Mouse (Mus musculus): ENCODE results near the gene Wnt3a. TPM values are rescaled to one million over a fixed set of nuclear protein-coding genes. Genes with fewer than 3 reads are reported as not detected.

Wnt3a gene
- polyA plus RNA-seq, 1 experiment from 2014 or later, result 2.6 TPM

- Histone ChIP-seq H3K9me3 (no peaks in the 10 kb centered on the region), H3K36me3 (no peaks in the 10 kb centered on the region), H3K27me3 (peaks cover 39% of the 10 kb centered on the region), H3K27ac (no peak overlapping the region), H3K4me2 (replicated peaks) (no peak overlapping the region), H3K9ac (no peak overlapping the region), H3K4me1 (peaks cover 11% of the 10 kb centered on the region; the same call in 1 of the 2 replicates), H3K4me3 (no peak overlapping the region)
- ATAC-seq (ENCODE audit: insufficient number of reproducible peaks, insufficient read depth, low FRiP score, low TSS enrichment), result no peak
- WGBS, result 80% methylated on average over 10 of the region's 10 CpGs
Measured at GRCm38 (mm10) chr11:59260706-59261493, 29.7 kb downstream of the Wnt3a start.

- H3K9ac ChIP-seq, result no peak overlapping the region
- no peak overlapping the region for H3K4me3 ChIP-seq
- 86% methylated on average over 7 of the region's 7 CpGs for WGBS
- no peaks in the 10 kb centered on the region for H3K36me3 ChIP-seq
- no peak overlapping the region for H3K27ac ChIP-seq
- peaks cover 26% of the 10 kb centered on the region for H3K27me3 ChIP-seq
- H3K9me3 ChIP-seq, result no peaks in the 10 kb centered on the region
- no peak for ATAC-seq (ENCODE audit: insufficient number of reproducible peaks, insufficient read depth, low FRiP score, low TSS enrichment)
- no peak overlapping the region for H3K4me2 ChIP-seq (replicated peaks)
- peaks cover 11% of the 10 kb centered on the region; the same call in 1 of the 2 replicates for H3K4me1 ChIP-seq
Measured at GRCm38 (mm10) chr11:59259647-59260046, 30.9 kb downstream of the Wnt3a start.

- H3K4me2 ChIP-seq (replicated peaks), result no peak overlapping the region
- no peaks in the 10 kb centered on the region for H3K9me3 ChIP-seq
- peaks cover 26% of the 10 kb centered on the region for H3K27me3 ChIP-seq
- WGBS, result 63% methylated on average over 10 of the region's 10 CpGs
- no peaks in the 10 kb centered on the region for H3K36me3 ChIP-seq
- H3K4me3 ChIP-seq, result no peak overlapping the region
- no peaks in the 10 kb centered on the region for H3K4me1 ChIP-seq
- H3K27ac ChIP-seq, result no peak overlapping the region
- ATAC-seq (ENCODE audit: insufficient number of reproducible peaks, insufficient read depth, low FRiP score, low TSS enrichment), result no peak
- no peak overlapping the region for H3K9ac ChIP-seq
Measured at GRCm38 (mm10) chr11:59248101-59248500, 42.5 kb downstream of the Wnt3a start.

DNA sequence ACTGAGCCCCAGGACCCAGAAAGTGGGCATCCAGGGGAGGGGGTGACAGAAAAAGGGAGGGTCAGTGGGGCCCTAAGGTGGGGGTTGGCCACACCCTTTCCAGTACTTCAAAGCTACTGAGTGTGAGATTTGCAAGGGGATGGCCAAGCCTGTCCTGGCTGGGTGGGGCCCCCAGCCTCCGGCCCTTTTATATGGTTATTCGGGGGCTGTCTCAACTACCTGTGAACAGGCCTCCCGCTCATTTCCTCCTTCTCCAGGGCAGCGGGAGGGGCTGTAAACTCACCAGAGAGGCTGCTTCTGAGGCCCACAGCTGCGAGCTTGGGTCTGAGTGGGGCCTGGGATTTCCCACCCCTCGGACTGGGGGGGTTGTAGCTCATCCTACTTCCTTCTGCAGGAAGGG is 46.7 kb downstream of the Wnt3a start:
- H3K27me3 ChIP-seq, result peaks cover 21% of the 10 kb centered on the region; the same call in 1 of the 2 replicates
- H3K9me3 ChIP-seq, result no peaks in the 10 kb centered on the region
- H3K4me3 ChIP-seq, result no peak overlapping the region
- H3K36me3 ChIP-seq, result no peaks in the 10 kb centered on the region
- H3K27ac ChIP-seq, result no peak overlapping the region
- no peak overlapping the region for H3K4me2 ChIP-seq (replicated peaks)
- no peak for ATAC-seq (ENCODE audit: insufficient number of reproducible peaks, insufficient read depth, low FRiP score, low TSS enrichment)
- 40% methylated on average over 6 of the region's 6 CpGs for WGBS
- peaks cover 4% of the 10 kb centered on the region for H3K4me1 ChIP-seq
- no peak overlapping the region for H3K9ac ChIP-seq

DNA sequence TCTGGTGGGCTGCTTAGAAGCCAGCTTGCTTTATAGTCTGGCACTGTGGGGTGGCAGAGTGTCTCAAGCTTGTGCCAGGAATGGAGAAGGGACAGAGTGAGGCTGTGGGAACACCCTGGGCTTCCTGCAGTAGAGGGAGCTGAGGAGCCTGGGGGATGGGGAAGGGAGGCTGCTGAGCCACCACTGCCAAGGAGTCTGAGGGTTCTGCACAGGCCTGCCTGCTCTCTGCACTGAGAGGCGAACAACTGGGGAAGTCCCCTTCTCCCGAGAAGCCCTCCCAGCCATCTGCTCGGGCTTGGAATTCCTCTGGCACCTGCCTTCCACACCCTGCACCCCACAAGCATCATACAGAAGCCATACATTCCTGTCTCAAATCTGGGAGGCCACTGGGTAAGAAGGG is 48.7 kb downstream of the Wnt3a start:
- Histone ChIP-seq H3K27me3 (peaks cover 21% of the 10 kb centered on the region; the same call in 1 of the 2 replicates), H3K9me3 (no peaks in the 10 kb centered on the region), H3K4me2 (replicated peaks) (no peak overlapping the region), H3K36me3 (no peaks in the 10 kb centered on the region), H3K9ac (no peak overlapping the region), H3K4me1 (peaks cover 8% of the 10 kb centered on the region), H3K27ac (no peak overlapping the region), H3K4me3 (no peak overlapping the region)
- 41% methylated on average over 3 of the region's 3 CpGs for WGBS
- no peak for ATAC-seq (ENCODE audit: insufficient number of reproducible peaks, insufficient read depth, low FRiP score, low TSS enrichment)

GRCm38 (mm10) chr11:59239796-59240195 is 50.8 kb downstream of the Wnt3a start:
- 71% methylated on average over 4 of the region's 4 CpGs for WGBS

DNA sequence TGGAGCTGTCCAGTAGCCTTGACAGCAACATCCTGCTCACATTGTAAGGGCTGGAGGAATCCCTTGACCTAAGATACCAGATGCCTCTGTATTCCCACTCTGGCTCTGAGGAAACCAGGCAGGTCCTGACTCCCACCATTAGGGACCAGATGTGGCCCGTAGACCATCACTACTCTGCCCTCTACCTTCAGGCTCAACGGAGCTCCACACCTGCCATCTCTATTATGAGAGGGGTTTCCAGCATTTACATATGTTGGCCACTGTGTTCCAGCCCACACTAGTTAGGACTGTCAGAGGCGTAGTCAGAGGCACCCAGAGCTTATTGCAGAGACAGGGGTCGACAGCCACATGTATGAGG is 51.1 kb downstream of the Wnt3a start:
- 43% methylated on average over 4 of the region's 4 CpGs for WGBS
- Histone ChIP-seq H3K27ac (no peak overlapping the region), H3K4me3 (no peak overlapping the region), H3K36me3 (no peaks in the 10 kb centered on the region), H3K9ac (no peak overlapping the region), H3K4me1 (peaks cover 8% of the 10 kb centered on the region), H3K4me2 (replicated peaks) (no peak overlapping the region), H3K9me3 (no peaks in the 10 kb centered on the region), H3K27me3 (peaks cover 18% of the 10 kb centered on the region; the same call in 1 of the 2 replicates)
- ATAC-seq (ENCODE audit: insufficient number of reproducible peaks, insufficient read depth, low FRiP score, low TSS enrichment), result peak; percentile 47; the same call in 1 of the 2 replicates

More at GRCm38 (mm10) chr11:59239796-59240195, 50.8 kb downstream of the Wnt3a start:
- no peaks in the 10 kb centered on the region for H3K9me3 ChIP-seq
- no peak overlapping the region for H3K9ac ChIP-seq
- no peak overlapping the region for H3K4me2 ChIP-seq (replicated peaks)
- H3K27me3 ChIP-seq, result peaks cover 21% of the 10 kb centered on the region; the same call in 1 of the 2 replicates
- no peak overlapping the region for H3K4me3 ChIP-seq
- ATAC-seq (ENCODE audit: insufficient number of reproducible peaks, insufficient read depth, low FRiP score, low TSS enrichment), result no peak
- peaks cover 8% of the 10 kb centered on the region for H3K4me1 ChIP-seq
- no peak overlapping the region for H3K27ac ChIP-seq
- H3K36me3 ChIP-seq, result no peaks in the 10 kb centered on the region

DNA sequence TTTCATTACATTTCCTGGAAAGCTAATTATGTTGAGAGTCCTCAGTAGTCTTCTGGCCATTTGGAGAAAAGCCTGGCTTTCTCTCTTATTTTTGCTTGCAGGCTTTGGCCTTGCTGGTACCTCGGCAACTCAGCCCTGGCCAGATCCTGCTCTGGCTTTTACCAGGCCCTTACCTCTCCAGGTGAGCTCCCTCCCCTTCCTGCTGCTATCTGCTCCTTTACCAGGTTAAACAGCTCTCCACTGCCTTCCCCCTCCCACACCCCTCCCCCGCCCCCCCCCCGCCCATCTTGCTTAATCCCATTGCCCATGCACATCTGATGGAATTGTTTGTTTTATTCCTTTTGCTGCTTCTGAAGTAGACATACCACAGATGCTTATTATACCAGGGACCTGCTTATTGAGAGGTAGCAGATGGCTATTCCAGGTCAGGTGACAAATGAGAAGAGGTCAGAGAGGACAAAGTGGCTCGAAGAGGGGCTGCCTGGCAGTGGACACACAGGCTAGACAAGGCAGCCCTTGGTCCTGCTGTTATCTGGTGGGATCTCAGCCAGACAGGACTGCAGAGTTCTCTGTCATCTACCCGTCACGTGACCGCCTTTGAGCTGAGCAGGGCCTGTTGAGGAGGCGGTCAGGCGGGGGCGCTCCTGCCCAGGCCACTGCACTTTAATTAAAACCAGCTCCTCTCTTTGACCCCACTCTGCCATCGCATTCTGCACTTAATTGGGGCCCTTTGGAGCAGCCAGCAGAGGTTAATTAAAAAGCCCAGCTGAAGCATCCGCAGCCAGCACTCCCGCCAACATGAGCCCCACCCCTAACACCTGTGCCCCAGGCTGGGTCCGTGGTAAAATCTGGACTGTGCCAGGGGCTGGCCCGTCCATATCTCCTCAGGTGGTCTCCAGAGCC is 51.8 kb downstream of the Wnt3a start:
- Histone ChIP-seq H3K4me1 (peaks cover 8% of the 10 kb centered on the region), H3K9ac (no peak overlapping the region), H3K27me3 (peaks cover 14% of the 10 kb centered on the region; the same call in 1 of the 2 replicates), H3K4me2 (replicated peaks) (no peak overlapping the region), H3K36me3 (no peaks in the 10 kb centered on the region), H3K9me3 (no peaks in the 10 kb centered on the region), H3K27ac (no peak overlapping the region), H3K4me3 (no peak overlapping the region)
- 4% methylated on average over 14 of the region's 15 CpGs for WGBS
- ATAC-seq (ENCODE audit: insufficient number of reproducible peaks, insufficient read depth, low FRiP score, low TSS enrichment), result 0 out of 2 replicates have a peak, but pooled peaks have one; percentile 28

GRCm38 (mm10) chr11:59232797-59233196 is 57.8 kb downstream of the Wnt3a start:
- ATAC-seq (ENCODE audit: insufficient number of reproducible peaks, insufficient read depth, low FRiP score, low TSS enrichment), result no peak
- H3K4me1 ChIP-seq, result 0 out of 2 replicates have a peak, but pooled peaks cover 8% of the 10 kb centered on the region
- WGBS, result 69% methylated on average over 2 of the region's 2 CpGs

GRCm38 (mm10) chr11:59230144-59230760 is 60.3 kb downstream of the Wnt3a start:
- Histone ChIP-seq H3K36me3 (no peaks in the 10 kb centered on the region), H3K4me1 (peaks cover 22% of the 10 kb centered on the region), H3K9me3 (no peaks in the 10 kb centered on the region), H3K4me2 (replicated peaks) (no peak overlapping the region), H3K27ac (no peak overlapping the region), H3K27me3 (no peaks in the 10 kb centered on the region), H3K9ac (no peak overlapping the region), H3K4me3 (no peak overlapping the region)
- ATAC-seq (ENCODE audit: insufficient number of reproducible peaks, insufficient read depth, low FRiP score, low TSS enrichment), result no peak
- WGBS, result 10% methylated on average over 7 of the region's 7 CpGs

More at GRCm38 (mm10) chr11:59232797-59233196, 57.8 kb downstream of the Wnt3a start:
- H3K4me2 ChIP-seq (replicated peaks), result no peak overlapping the region
- no peak overlapping the region for H3K27ac ChIP-seq
- no peak overlapping the region for H3K4me3 ChIP-seq
- no peaks in the 10 kb centered on the region for H3K27me3 ChIP-seq
- no peaks in the 10 kb centered on the region for H3K9me3 ChIP-seq
- no peaks in the 10 kb centered on the region for H3K36me3 ChIP-seq
- no peak overlapping the region for H3K9ac ChIP-seq
